Comparison of ENCODE assay signal across 10 mouse cellular contexts in the genomic region with DNA sequence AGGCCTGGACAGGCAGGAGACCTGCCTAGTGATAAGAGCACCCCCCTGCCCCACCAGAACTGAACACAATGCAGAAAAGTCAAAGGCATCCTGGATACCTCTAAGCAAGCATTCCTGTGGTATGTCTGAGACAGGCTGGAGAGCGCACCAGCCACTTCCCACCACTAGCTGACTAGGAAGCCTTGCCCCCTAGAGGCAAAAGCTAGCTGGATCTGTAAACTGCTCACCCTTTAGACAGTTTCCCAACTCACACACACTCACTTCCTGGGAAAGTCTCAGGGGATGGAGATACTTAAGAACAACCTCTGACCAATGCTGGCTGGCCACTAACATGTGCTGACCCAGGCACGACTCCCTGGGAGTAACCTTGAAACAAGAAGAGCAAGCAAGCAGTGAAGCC. TPM values are rescaled to one million over a fixed set of nuclear protein-coding genes. Genes with fewer than 3 reads are reported as not detected.
DNase-seq lines count a peak whose midpoint lies in the region; ATAC-seq and TF ChIP-seq lines count a peak whose summit lies in the region.
"Had no signal": no experiment of that assay in that cellular context is flagged by ENCODE, and none has a peak within 500 bp of the region (broad histone marks: within the 10 kb centered on the region; RNA-seq: fewer than 3 reads in every experiment).

No protein-coding gene starts in this region.

- WGBS in lung, postnatal 0 days: 63% methylated on average over 2 of the region's 2 CpGs

- no peak overlapping the region for H3K27ac ChIP-seq in lung, postnatal 0 days (ENCODE audit: low read length)
- H3K27ac ChIP-seq: forebrain, embryonic 13.5 days had no signal

- H3K9ac ChIP-seq in lung, postnatal 0 days (replicated peaks; ENCODE audit: low read depth): no peak overlapping the region
- H3K9ac ChIP-seq: forebrain, embryonic 13.5 days had no signal

- intact Hi-C loops in heart, postnatal 25 days (cut with DNase I): no loop called here
- intact Hi-C loops in left cerebral cortex, postnatal 14 days (cut with DNase I): no loop called here

- no peaks in the 10 kb centered on the region for H3K4me1 ChIP-seq in lung, postnatal 0 days (ENCODE audit: insufficient read depth, low read depth, low read length)
- H3K4me1 ChIP-seq: forebrain, embryonic 13.5 days had no signal

- no peaks in the 10 kb centered on the region for H3K27me3 ChIP-seq in lung, postnatal 0 days (replicated peaks; ENCODE audit: insufficient read depth, low read length)
- H3K27me3 ChIP-seq: forebrain, embryonic 13.5 days had no signal

- TF ChIP-seq CTCF in lung, postnatal 0 days (IDR thresholded peaks at IDR 0.05): peak; percentile 58

- TF ChIP-seq EP300 in lung, postnatal 0 days (IDR thresholded peaks at IDR 0.05): no peak

- no peaks in the 10 kb centered on the region for H3K9me3 ChIP-seq in lung, postnatal 0 days (ENCODE audit: low read length)
- H3K9me3 ChIP-seq: forebrain, embryonic 13.5 days had no signal

- H3K4me2 ChIP-seq in lung, postnatal 0 days (replicated peaks; ENCODE audit: low read depth, low read length): no peak overlapping the region
- H3K4me2 ChIP-seq: forebrain, embryonic 13.5 days had no signal

- peak; percentile 46 for ATAC-seq in lung, postnatal 0 days
- peak; percentile 39 for ATAC-seq in granulocyte monocyte progenitor cell, adult 5-6 weeks (replicated peaks; ENCODE audit: poor library complexity, severe bottlenecking)
- ATAC-seq: forebrain, embryonic 13.5 days had no signal

- H3K4me3 ChIP-seq in lung, postnatal 0 days (ENCODE audit: low read depth, low read length): no peak overlapping the region
- H3K4me3 ChIP-seq: forebrain, embryonic 13.5 days had no signal

- peak; percentile 46 to 61 for DNase-seq in heart, adult 9 months (ENCODE audit: low spot score in 2 of 2)
- no peak for DNase-seq in heart, postnatal 25 days (ENCODE audit: low spot score)
- DNase-seq in lung, postnatal 0 days (ENCODE audit: low spot score): peak; percentile 40
- DNase-seq in lung, postnatal 36 days: no peak
- DNase-seq in Muller cell, postnatal 12 days (ENCODE audit: inconsistent ontology term): peak; percentile 58
- DNase-seq in left cerebral cortex, postnatal 14 days (ENCODE audit: low spot score in 2 of 2): no peak
- DNase-seq in testis, postnatal 10 days (ENCODE audit: low spot score): no peak
- DNase-seq: cerebellum, adult 18-20 months had no signal

- H3K36me3 ChIP-seq in lung, postnatal 0 days (ENCODE audit: insufficient read depth, low read length): peaks cover 16% of the 10 kb centered on the region

RNA-seq across cellular contexts. Expression of a gene that starts 8.0 kb away (rescaled TPM):
- 10 to 100 TPM; 39.7 to 40.3 TPM for total RNA-seq in heart, postnatal 25 days (2021)
- polyA plus RNA-seq in lung, postnatal 0 days (2015; fragmentation: Nextera tagmentation; extraction: Ambion mirVana): 58.9 and 64.9 TPM in 2 replicates
- 32.3 and 47.4 TPM in 2 replicates for total RNA-seq in granulocyte monocyte progenitor cell, adult 5-6 weeks (2014; fragmentation: Nextera tagmentation)
- 23.1 and 41.1 TPM in 2 replicates for total RNA-seq in granulocyte monocyte progenitor cell, adult 5-6 weeks (2017)
- total RNA-seq in left cerebral cortex, postnatal 14 days (2021): 100 to 1,000 TPM; 276 to 278 TPM

RNA-seq across cellular contexts. Expression of a gene that starts 12.9 kb away (rescaled TPM):
- total RNA-seq in heart, postnatal 25 days (2021): 10 to 100 TPM; 68.5 to 74.0 TPM
- 13.8 and 14.9 TPM in 2 replicates for polyA plus RNA-seq in lung, postnatal 0 days (2015; fragmentation: Nextera tagmentation; extraction: Ambion mirVana)
- total RNA-seq in granulocyte monocyte progenitor cell, adult 5-6 weeks (2014; fragmentation: Nextera tagmentation): 6.8 and 13.5 TPM in 2 replicates
- 7.0 and 7.3 TPM in 2 replicates for total RNA-seq in granulocyte monocyte progenitor cell, adult 5-6 weeks (2017)
- 100 to 1,000 TPM; 102 to 110 TPM for total RNA-seq in left cerebral cortex, postnatal 14 days (2021)

RNA-seq across cellular contexts. Expression of a gene that starts 40.9 kb away (rescaled TPM):
- total RNA-seq in heart, postnatal 25 days (2021): 10 to 100 TPM in 1 of 2 experiments, 1 to 10 TPM in 1; 8.3 to 10.4 TPM
- 25.0 and 26.1 TPM in 2 replicates for polyA plus RNA-seq in lung, postnatal 0 days (2015; fragmentation: Nextera tagmentation; extraction: Ambion mirVana)
- 13.4 and 17.5 TPM in 2 replicates for total RNA-seq in granulocyte monocyte progenitor cell, adult 5-6 weeks (2014; fragmentation: Nextera tagmentation)
- total RNA-seq in granulocyte monocyte progenitor cell, adult 5-6 weeks (2017): 19.1 and 29.6 TPM in 2 replicates
- 10 to 100 TPM; 23.9 to 30.9 TPM for total RNA-seq in left cerebral cortex, postnatal 14 days (2021)

Comparison
In these comparisons a context has a peak if more than half of its experiments do, and no peak if none do; other contexts are left out.
1. DNase-seq: peak in heart, adult 9 months (2 of 2), lung, postnatal 0 days (single experiment) and Muller cell, postnatal 12 days (single experiment); none in heart, postnatal 25 days (single experiment), lung, postnatal 36 days (single experiment), left cerebral cortex, postnatal 14 days (0 of 2) and testis, postnatal 10 days (single experiment).
2. RNA of a gene that starts 8.0 kb away (total RNA-seq): 276 to 278 TPM in left cerebral cortex, postnatal 14 days; 23.1 to 47.4 TPM in granulocyte monocyte progenitor cell, adult 5-6 weeks and 39.7 to 40.3 TPM in heart, postnatal 25 days; every median in the first group is over 4 times any median in the second.
3. RNA of a gene that starts 12.9 kb away (total RNA-seq): 102 to 110 TPM in left cerebral cortex, postnatal 14 days and 68.5 to 74.0 TPM in heart, postnatal 25 days; 6.8 to 13.5 TPM in granulocyte monocyte progenitor cell, adult 5-6 weeks; every median in the first group is over 4 times any median in the second.